ENCODE assay signal across 10 mouse cellular contexts in genomic region chr16:93608731-93609130, GRCm38 (mm10). TPM values are rescaled to one million over a fixed set of nuclear protein-coding genes. Genes with fewer than 3 reads are reported as not detected.
A peak's percentile ranks its signal among the peaks of the same experiment; 100 is the strongest.
DNase-seq lines count a peak whose midpoint lies in the region; ATAC-seq lines count a peak whose summit lies in the region.
"Had no signal": no experiment of that assay in that cellular context is flagged by ENCODE, and none has a peak within 500 bp of the region (broad histone marks: within the 10 kb centered on the region; RNA-seq: fewer than 3 reads in every experiment).

No protein-coding gene starts in this region.

- no peak overlapping the region for H3K27ac ChIP-seq in kidney, embryonic 16.5 days (ENCODE audit: low read length)
- H3K27ac ChIP-seq in embryonic facial prominence, embryonic 14.5 days (replicated peaks; ENCODE audit: low read depth, low read length), result no peak overlapping the region
- H3K27ac ChIP-seq in limb, embryonic 10.5 days, result no peak overlapping the region
- no peak overlapping the region for H3K27ac ChIP-seq in neural tube, embryonic 13.5 days (replicated peaks)

- H3K4me1 ChIP-seq in kidney, embryonic 16.5 days (ENCODE audit: insufficient read depth, low read length), result peaks cover 16% of the 10 kb centered on the region
- peaks cover 16% of the 10 kb centered on the region for H3K4me1 ChIP-seq in embryonic facial prominence, embryonic 14.5 days (ENCODE audit: control insufficient read depth, insufficient read depth, low read length)
- H3K4me1 ChIP-seq in limb, embryonic 10.5 days, result peaks cover 31% of the 10 kb centered on the region
- H3K4me1 ChIP-seq in neural tube, embryonic 13.5 days (replicated peaks), result peaks cover 34% of the 10 kb centered on the region

- intact Hi-C loops in gastrocnemius, postnatal 14 days (cut with DNase I; ENCODE audit: low total_unique reads), result no loop called here

- DNase-seq in kidney, postnatal 25 days, result no peak
- DNase-seq in embryonic facial prominence, embryonic 14.5 days (ENCODE audit: low spot score), result no peak
- DNase-seq in limb, embryonic 10.5 days (ENCODE audit: low spot score), result no peak
- no peak for DNase-seq in gastrocnemius, postnatal 14 days
- no peak for DNase-seq in spleen, postnatal 14 days (ENCODE audit: low spot score in 2 of 2)
- DNase-seq in thymus, postnatal 36 days, result no peak
- DNase-seq: layer of hippocampus, adult 9-11 months had no signal

- peak overlapping the region; percentile 75 for H3K9ac ChIP-seq in kidney, embryonic 16.5 days (replicated peaks; ENCODE audit: low read length)
- no peak overlapping the region for H3K9ac ChIP-seq in embryonic facial prominence, embryonic 14.5 days (ENCODE audit: low read depth, low read length)
- H3K9ac ChIP-seq in neural tube, embryonic 13.5 days, result peak overlapping the region; percentile 86

- H3K27me3 ChIP-seq in kidney, embryonic 16.5 days (ENCODE audit: insufficient read depth, low read length), result 0 out of 2 replicates have a peak, but pooled peaks cover 2% of the 10 kb centered on the region
- no peaks in the 10 kb centered on the region for H3K27me3 ChIP-seq in embryonic facial prominence, embryonic 14.5 days (replicated peaks; ENCODE audit: control insufficient read depth, insufficient read depth, low read length)
- no peaks in the 10 kb centered on the region for H3K27me3 ChIP-seq in limb, embryonic 10.5 days (ENCODE audit: low read depth, poor library complexity, severe bottlenecking)
- no peaks in the 10 kb centered on the region for H3K27me3 ChIP-seq in neural tube, embryonic 13.5 days

- H3K36me3 ChIP-seq in kidney, embryonic 16.5 days (ENCODE audit: insufficient read depth, low read length), result peaks cover 13% of the 10 kb centered on the region; the same call in 1 of the 2 replicates
- peaks cover 9% of the 10 kb centered on the region for H3K36me3 ChIP-seq in embryonic facial prominence, embryonic 14.5 days (ENCODE audit: control insufficient read depth, insufficient read depth, low read length)
- H3K36me3 ChIP-seq in limb, embryonic 10.5 days, result peaks cover 31% of the 10 kb centered on the region
- H3K36me3 ChIP-seq in neural tube, embryonic 13.5 days, result peaks cover 38% of the 10 kb centered on the region

- H3K4me3 ChIP-seq in kidney, embryonic 16.5 days (ENCODE audit: low read length), result peak overlapping the region; percentile 74
- H3K4me3 ChIP-seq in embryonic facial prominence, embryonic 14.5 days (ENCODE audit: low read depth, low read length), result peak overlapping the region; percentile 78
- H3K4me3 ChIP-seq in limb, embryonic 10.5 days, result peak overlapping the region; percentile 73
- H3K4me3 ChIP-seq in neural tube, embryonic 13.5 days, result peak overlapping the region; percentile 77

- H3K9me3 ChIP-seq in kidney, embryonic 16.5 days (ENCODE audit: low read length), result no peaks in the 10 kb centered on the region
- no peaks in the 10 kb centered on the region for H3K9me3 ChIP-seq in embryonic facial prominence, embryonic 14.5 days (ENCODE audit: control insufficient read depth, low read length)
- H3K9me3 ChIP-seq in limb, embryonic 10.5 days (replicated peaks), result no peaks in the 10 kb centered on the region
- H3K9me3 ChIP-seq in neural tube, embryonic 13.5 days, result no peaks in the 10 kb centered on the region

- ATAC-seq in kidney, embryonic 16.5 days (ENCODE audit: low FRiP score, low TSS enrichment), result no peak
- ATAC-seq in embryonic facial prominence, embryonic 14.5 days (ENCODE audit: low read depth), result no peak
- ATAC-seq in neural tube, embryonic 13.5 days (ENCODE audit: low read depth), result no peak

- H3K4me2 ChIP-seq in kidney, embryonic 16.5 days (replicated peaks; ENCODE audit: low read depth, low read length), result peak overlapping the region; percentile 84
- H3K4me2 ChIP-seq in embryonic facial prominence, embryonic 14.5 days (ENCODE audit: low read depth, low read length), result peak overlapping the region; percentile 64
- peak overlapping the region; percentile 89 for H3K4me2 ChIP-seq in neural tube, embryonic 13.5 days

- WGBS in kidney, embryonic 16.5 days, result 66% methylated on average over 7 of the region's 8 CpGs
- WGBS in embryonic facial prominence, embryonic 14.5 days, result 65% methylated on average over 6 of the region's 8 CpGs
- WGBS in limb, embryonic 10.5 days, result 78% methylated on average over 8 of the region's 8 CpGs
- WGBS in neural tube, embryonic 13.5 days, result 84% methylated on average over 8 of the region's 8 CpGs

RNA-seq across cellular contexts. Expression of gene Cbr1, which starts 3.1 kb away (rescaled TPM):
- polyA plus RNA-seq in kidney, embryonic 16.5 days (2015; fragmentation: Nextera tagmentation; extraction: Ambion mirVana), result 174 and 188 TPM in 2 replicates
- polyA plus RNA-seq in embryonic facial prominence, embryonic 14.5 days (2014; fragmentation: Nextera tagmentation; extraction: Ambion mirVana), result 70.2 and 80.3 TPM in 2 replicates
- 94.3 and 102 TPM in 2 replicates for polyA plus RNA-seq in limb, embryonic 10.5 days (2016; fragmentation: Nextera tagmentation; extraction: Ambion mirVana)
- 151 and 158 TPM in 2 replicates for polyA plus RNA-seq in neural tube, embryonic 13.5 days (2015; fragmentation: Nextera tagmentation; extraction: Ambion mirVana)
- total RNA-seq in gastrocnemius, postnatal 14 days (2021), result 10 to 100 TPM; 19.0 to 22.3 TPM

RNA-seq across cellular contexts. Expression of gene Setd4, which starts 4.9 kb away (rescaled TPM):
- 14.4 and 17.4 TPM in 2 replicates for polyA plus RNA-seq in kidney, embryonic 16.5 days (2015; fragmentation: Nextera tagmentation; extraction: Ambion mirVana)
- 10.8 and 12.2 TPM in 2 replicates for polyA plus RNA-seq in embryonic facial prominence, embryonic 14.5 days (2014; fragmentation: Nextera tagmentation; extraction: Ambion mirVana)
- 11.8 and 17.0 TPM in 2 replicates for polyA plus RNA-seq in limb, embryonic 10.5 days (2016; fragmentation: Nextera tagmentation; extraction: Ambion mirVana)
- 13.7 and 16.0 TPM in 2 replicates for polyA plus RNA-seq in neural tube, embryonic 13.5 days (2015; fragmentation: Nextera tagmentation; extraction: Ambion mirVana)
- total RNA-seq in gastrocnemius, postnatal 14 days (2021), result 1 to 10 TPM in 1 of 2 experiments, under 1 TPM in 1; 0.62 to 1.5 TPM

RNA-seq across cellular contexts. Expression of gene Gm5678, which starts 19.2 kb away (rescaled TPM):
- not detected in 2 replicates for polyA plus RNA-seq in kidney, embryonic 16.5 days (2015; fragmentation: Nextera tagmentation; extraction: Ambion mirVana)
- not detected in 2 replicates for polyA plus RNA-seq in embryonic facial prominence, embryonic 14.5 days (2014; fragmentation: Nextera tagmentation; extraction: Ambion mirVana)
- polyA plus RNA-seq in limb, embryonic 10.5 days (2016; fragmentation: Nextera tagmentation; extraction: Ambion mirVana), result not detected in 2 replicates
- polyA plus RNA-seq in neural tube, embryonic 13.5 days (2015; fragmentation: Nextera tagmentation; extraction: Ambion mirVana), result not detected in 2 replicates
- 1 to 10 TPM in 1 of 2 experiments, under 1 TPM in 1; 0.91 to 1.2 TPM for total RNA-seq in gastrocnemius, postnatal 14 days (2021)
- total RNA-seq: common myeloid progenitor, adult 5-6 weeks had no signal
